Mouse (Mus musculus) layer of hippocampus, postnatal 14 days (tissue): Measurements from ENCODE around the gene Tbc1d5. TPM values are rescaled to one million over a fixed set of nuclear protein-coding genes. Genes with fewer than 3 reads are reported as not detected.
A peak's percentile ranks its signal among the peaks of the same experiment; 100 is the strongest.

Experiments used
- DNase-seq, 2 experiments: peaks; one replicate each; pipeline ENCODE4 v3.0.0; 2021 to 2022; ENCODE audit warnings: low spot score in 2 of 2, mixed read lengths in 1 of 2
- long read RNA-seq, 2 experiments: library from polyadenylated mRNA; stranded (forward); transcript quantifications; one replicate each; pipeline ENCODE4 v2.0.0; 2021
- total RNA-seq, 2 experiments: library from RNA; stranded (reverse); gene quantifications; 2 replicates each; pipeline ENCODE4 v1.2.3; 2021

Gene Tbc1d5
- 10 to 100 TPM; 22.0 to 24.1 TPM for total RNA-seq
- long read RNA-seq, experiment 1, full-length matches to known transcripts = 4 of 10 reads
- long read RNA-seq, experiment 1, partial matches to known transcripts = 2 of 10 reads
- long read RNA-seq, experiment 1, other reads (novel, unspliced or antisense) = 4 of 10 reads
- long read RNA-seq, experiment 2, full-length matches to known transcripts = 4 of 14 reads
- long read RNA-seq, experiment 2, partial matches to known transcripts = 6 of 14 reads
- long read RNA-seq, experiment 2, other reads (novel, unspliced or antisense) = 4 of 14 reads

DNA sequence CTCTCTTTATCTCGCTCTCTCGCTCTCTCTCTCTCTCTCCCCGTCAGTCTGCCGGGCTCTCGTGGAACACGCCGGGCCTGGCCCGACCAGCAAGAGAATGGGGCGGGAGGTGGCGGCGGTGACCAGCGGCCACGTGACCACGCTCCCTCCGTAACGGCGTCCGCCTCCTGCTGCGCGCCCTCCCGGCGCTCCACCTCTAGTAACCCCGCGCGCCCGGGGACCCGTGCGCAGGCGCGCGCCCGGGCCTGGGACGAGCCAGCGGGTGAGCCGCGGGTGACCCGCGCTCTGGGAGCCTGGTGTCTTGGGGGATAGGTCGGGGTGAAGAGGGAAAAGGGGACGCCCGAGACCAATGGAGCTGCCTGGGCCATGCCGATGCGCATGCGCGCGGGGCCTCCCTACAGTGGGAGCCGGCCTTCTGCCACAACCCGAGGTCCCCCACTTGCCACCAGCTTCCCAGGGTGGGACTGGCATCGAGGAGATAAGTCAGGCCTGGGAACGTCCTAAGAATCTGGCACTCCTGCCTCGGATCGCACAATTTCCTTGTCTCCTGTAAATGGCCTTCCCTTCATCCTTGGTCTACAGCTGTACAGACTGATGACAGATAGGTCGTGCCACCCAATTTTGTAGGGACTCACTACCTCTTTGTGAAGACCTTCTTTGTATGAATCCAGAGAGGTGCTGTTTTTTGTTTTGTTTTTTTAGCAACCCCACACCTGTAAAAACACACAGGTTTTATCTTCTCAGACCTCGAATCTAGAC is at the start of gene Tbc1d5:
Gene Tbc1d5 (minus strand): TSS at position 158 of the 759 bp plus-strand sequence.
- DNase-seq = peak; percentile 92 to 93

DNA sequence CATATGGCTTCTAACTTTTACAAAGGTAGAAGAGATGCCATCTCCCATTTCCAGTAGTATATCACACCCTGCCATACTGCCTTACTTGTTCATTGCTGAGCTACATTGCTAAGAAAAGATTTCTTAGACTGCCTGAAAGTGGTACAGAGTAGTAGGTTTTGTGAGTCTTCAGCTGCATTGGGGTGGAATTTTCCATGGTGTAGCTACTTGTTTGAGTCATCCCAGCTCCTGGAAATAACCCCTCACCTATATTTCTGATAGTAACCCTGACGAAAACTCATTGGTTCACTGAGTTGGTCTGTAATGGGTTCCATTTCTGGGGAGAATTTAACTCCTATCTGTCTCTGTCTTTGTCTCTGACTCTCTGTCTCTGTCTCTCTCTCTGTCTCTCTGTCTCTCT is 46.9 kb upstream of the Tbc1d5 start:
- no peak for DNase-seq

GRCm38 (mm10) chr17:51223152-51223551 is 44.0 kb upstream of the Tbc1d5 start:
- no peak for DNase-seq

GRCm38 (mm10) chr17:51221075-51221474 is 41.9 kb upstream of the Tbc1d5 start:
- DNase-seq = no peak

DNA sequence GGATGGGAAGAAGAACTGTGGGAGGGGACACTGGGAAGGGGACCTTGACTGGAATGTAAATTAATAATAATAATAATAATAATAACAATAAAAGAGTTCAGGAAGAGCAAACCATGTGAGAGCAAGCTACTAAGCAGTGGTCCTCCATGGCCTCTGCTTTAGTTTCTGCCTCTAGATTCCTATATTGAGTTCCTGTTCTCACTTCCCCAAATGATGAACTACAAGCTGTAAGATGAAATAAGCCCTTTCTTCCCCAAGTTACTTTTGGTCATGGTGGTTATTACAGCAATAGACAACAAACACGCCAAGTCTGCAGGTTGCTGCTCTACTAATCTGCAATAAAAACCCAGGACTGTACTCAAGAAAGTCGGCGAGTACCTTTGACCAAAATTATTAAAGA is 40.7 kb upstream of the Tbc1d5 start:
- DNase-seq = no peak

DNA sequence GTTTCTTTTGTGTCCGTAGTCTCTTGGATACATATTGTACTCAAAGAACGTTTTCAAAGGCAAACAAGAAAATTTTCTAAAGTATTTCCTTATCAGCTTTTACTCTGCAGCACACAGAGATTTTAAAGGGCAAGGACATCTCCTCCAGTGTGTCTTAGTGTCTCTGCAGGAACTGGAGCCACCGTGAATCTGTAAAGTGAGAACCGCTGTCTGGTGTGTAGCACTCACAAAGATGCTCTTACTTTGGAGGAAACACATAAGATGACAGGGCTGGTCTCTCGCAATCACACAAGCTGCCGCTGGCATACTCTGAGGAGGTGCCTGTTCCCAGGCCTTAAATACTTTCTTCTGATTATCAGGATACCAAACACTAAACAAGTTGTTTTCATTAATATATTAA is 37.3 kb upstream of the Tbc1d5 start:
- DNase-seq = no peak

DNA sequence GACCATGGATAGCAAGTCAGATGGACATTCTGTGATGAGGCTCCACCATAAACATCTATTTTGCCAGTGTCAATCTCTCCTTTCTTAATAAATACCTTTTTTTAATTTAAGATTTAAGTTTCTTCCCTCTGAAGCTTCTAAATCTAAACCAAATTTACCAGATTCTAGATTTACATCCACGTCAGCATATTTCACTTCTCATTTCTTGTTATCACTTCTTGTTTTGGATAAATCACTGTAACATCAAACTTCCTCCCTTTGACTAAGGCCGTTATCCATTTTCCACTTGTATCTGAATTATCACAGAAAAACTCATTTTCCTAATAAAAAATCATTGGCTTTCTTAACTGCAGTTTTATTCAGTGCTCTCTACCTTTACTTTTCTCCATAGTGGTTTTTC is 30.4 kb upstream of the Tbc1d5 start:
- no peak for DNase-seq

DNA sequence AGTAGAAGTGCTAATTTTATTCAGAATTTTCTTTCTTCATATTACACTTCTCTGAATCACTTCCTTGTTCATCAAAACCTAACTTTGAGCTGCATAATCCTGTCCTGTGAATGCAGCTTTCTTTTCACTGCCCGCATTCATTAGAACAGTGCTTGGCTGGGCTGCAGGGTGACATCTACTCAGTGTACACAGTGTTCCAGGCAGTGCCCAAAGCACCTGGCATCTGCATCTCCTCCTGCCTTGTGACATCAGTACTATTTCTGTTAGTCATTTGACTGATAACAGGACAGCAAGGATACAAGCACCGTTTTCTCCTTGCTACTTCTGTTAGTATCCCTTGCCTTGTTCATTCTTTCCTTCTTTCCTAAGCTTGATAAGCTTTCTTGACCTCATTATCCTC is 25.5 kb upstream of the Tbc1d5 start:
- DNase-seq = peak in 1 of 2 experiments; percentile 27

DNA sequence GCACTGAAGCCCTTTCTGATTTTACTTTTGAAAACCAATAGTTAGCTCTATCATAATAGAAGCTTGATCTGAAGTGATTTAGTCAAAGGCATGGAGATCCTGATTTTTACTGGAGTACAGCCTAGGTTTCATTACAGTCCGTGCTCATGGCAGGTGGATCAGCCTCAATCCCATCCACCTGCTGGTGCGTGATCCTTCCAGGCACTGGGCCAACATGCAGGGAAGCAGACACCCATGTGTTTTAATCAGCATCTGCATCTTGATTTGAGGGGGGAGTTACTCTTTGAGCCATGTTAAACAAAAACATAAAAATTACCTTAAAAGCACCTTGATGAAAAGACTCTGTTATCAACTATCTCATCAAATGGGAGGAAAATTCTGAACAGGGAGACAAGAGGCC is 16.4 kb upstream of the Tbc1d5 start:
- DNase-seq = no peak

- no peak for DNase-seq
These were observed 15.6 kb upstream of the Tbc1d5 start for GRCm38 (mm10) chr17:51194787-51195186.

DNA sequence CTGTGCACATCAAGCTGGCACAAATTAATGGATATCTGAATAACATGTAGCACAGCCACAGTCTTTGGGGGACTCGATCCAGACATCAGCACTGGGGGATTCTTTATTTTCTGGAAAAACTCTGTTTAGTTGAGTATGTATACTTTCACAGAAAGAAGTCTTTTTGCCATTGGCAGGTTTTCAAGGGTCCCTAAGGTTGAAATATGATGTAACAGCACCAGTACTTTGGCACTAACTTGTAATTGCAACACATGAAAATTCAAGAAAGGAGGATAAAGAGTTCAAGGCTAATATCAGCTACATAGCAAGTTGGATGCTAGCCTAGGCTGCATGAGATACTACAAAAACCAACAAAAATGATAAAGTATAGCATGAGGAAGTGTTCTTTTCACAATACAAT is 12.2 kb upstream of the Tbc1d5 start:
- DNase-seq = no peak

- peak in 1 of 2 experiments; percentile 50 for DNase-seq
These were observed 3.6 kb upstream of the Tbc1d5 start for GRCm38 (mm10) chr17:51182715-51183114.

- DNase-seq = peak; percentile 67 to 69
These were observed 509 bp downstream of the Tbc1d5 start for GRCm38 (mm10) chr17:51178491-51179194.

- no peak for DNase-seq
These were observed 1.2 kb downstream of the Tbc1d5 start for GRCm38 (mm10) chr17:51177923-51178322.

GRCm38 (mm10) chr17:51172332-51172731 is 6.8 kb downstream of the Tbc1d5 start:
- no peak for DNase-seq

- DNase-seq = no peak
These were observed 7.6 kb downstream of the Tbc1d5 start for GRCm38 (mm10) chr17:51171504-51171903.

DNA sequence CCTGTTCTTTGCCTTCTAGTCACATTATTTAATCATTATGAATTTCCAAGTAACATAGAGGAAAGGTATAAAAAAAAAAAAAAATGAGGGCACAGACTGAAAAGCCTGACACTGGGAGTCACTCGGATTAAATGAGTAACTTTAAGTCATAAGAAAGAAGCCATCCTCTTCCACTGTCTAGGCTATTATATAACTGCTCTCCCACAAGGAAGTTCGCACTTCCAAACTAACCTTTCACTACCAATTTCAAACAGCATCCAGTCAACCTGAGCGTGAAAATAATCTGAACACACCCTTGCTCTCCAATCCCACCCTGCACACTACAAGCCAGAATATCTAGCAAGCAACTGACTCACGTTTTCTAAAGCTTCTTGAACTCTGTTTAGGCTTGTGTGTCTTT is 9.2 kb downstream of the Tbc1d5 start:
- no peak for DNase-seq

- no peak for DNase-seq
These were observed 16.8 kb downstream of the Tbc1d5 start for GRCm38 (mm10) chr17:51162366-51162765.

- DNase-seq = no peak
These were observed 19.9 kb downstream of the Tbc1d5 start for GRCm38 (mm10) chr17:51159261-51159660.

GRCm38 (mm10) chr17:51150999-51151398 is 28.2 kb downstream of the Tbc1d5 start:
- DNase-seq = no peak

DNA sequence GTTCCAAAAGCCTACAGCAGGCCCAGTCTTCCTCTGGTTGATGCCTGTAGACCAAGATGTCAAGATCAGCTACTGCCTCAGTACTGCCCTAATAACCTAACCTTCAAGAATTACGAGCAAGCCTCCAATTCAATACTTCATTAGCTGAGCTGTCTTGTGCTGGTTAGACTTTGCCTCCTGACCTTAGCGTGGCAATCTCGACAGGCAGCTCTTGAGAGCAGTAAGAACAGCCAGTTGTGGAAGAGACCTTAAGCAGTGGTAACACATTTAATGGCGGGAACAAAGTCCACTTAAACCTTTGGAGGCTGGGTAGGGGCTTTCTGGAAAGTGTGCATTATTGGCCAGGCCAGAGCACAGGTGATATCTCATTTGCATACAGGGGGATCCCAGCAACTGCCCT is 34.2 kb downstream of the Tbc1d5 start:
- DNase-seq = no peak

GRCm38 (mm10) chr17:51142095-51142494 is 37.1 kb downstream of the Tbc1d5 start:
- no peak for DNase-seq
